Mouse (Mus musculus) forebrain, postnatal 0 days (tissue): ENCODE data around the gene Rd3. TPM values are rescaled to one million over a fixed set of nuclear protein-coding genes. Genes with fewer than 3 reads are reported as not detected.

ENCODE experiments used
- ATAC-seq: fragments of 200-750 bp; cut with Nextera tagmentation; 2 replicates; pipeline ENCODE4 v1.8.0; 2017; ENCODE audit warnings: mild to moderate bottlenecking, moderate library complexity
- DNase-seq: peaks from one replicate; pipeline ENCODE4 v3.0.0-alpha.2; 2015
- H3K27ac ChIP-seq: fragments of 300-500 bp; sonication (generic); 2 replicates; pipeline ENCODE4 v1.5.1; 2014; ENCODE audit warnings: low read depth, mild to moderate bottlenecking, antibody characterized with exemption, low read length, moderate library complexity, mixed read lengths
- H3K27me3 ChIP-seq: fragments of 300-500 bp; sonication (generic); 2 replicates; pipeline ENCODE4 v1.6.1; 2014; ENCODE audit warnings: mild to moderate bottlenecking, low read length, mixed read lengths; ENCODE audit not compliant: insufficient read depth
- H3K36me3 ChIP-seq: fragments of 300-500 bp; sonication (generic); 2 replicates; pipeline ENCODE4 v1.6.1; 2014; ENCODE audit warnings: mild to moderate bottlenecking, moderate library complexity; ENCODE audit not compliant: insufficient read depth
- H3K4me1 ChIP-seq: fragments of 300-500 bp; sonication (generic); 2 replicates; pipeline ENCODE4 v1.6.1; 2014; ENCODE audit warnings: antibody characterized with exemption; ENCODE audit not compliant: insufficient read depth
- H3K4me2 ChIP-seq: fragments of 300-500 bp; sonication (generic); 2 replicates; pipeline ENCODE4 v1.6.1; 2014; ENCODE audit warnings: low read depth, mild to moderate bottlenecking, moderate library complexity
- H3K4me3 ChIP-seq: fragments of 300-500 bp; sonication (generic); 2 replicates; pipeline ENCODE4 v1.5.1; 2014; ENCODE audit warnings: low read depth, low read length, mixed read lengths
- H3K9ac ChIP-seq: fragments of 300-500 bp; sonication (generic); 2 replicates; pipeline ENCODE4 v1.6.1; 2014; ENCODE audit warnings: mild to moderate bottlenecking
- H3K9me3 ChIP-seq: fragments of 300-500 bp; sonication (generic); 2 replicates; pipeline ENCODE4 v1.6.1; 2016; ENCODE audit warnings: low read length
- CTCF ChIP-seq: sonication (generic); IDR thresholded peaks from 2 replicates; pipeline ENCODE4 v1.5.1; 2016; ENCODE audit warnings: antibody characterized with exemption, control low read depth, low read depth
- WGBS: fragments of 180-500 bp; shearing (Covaris S2); extraction: QIAGEN DNeasy Blood & Tissue Kit; methylation state at CpG from one replicate; pipeline ENCODE4 v1.1.7; 2014; 5-methylcytosine and 5-hydroxymethylcytosine counted together
- microRNA-seq, 2 experiments: library from miRNA; unstranded; fragments of <30 nt; microRNA quantifications; one replicate each; pipeline ENCODE4; 2016
- polyA plus RNA-seq: library from polyadenylated mRNA; unstranded; fragments of >200 nt; fragmentation: Nextera tagmentation; extraction: Ambion mirVana; gene quantifications from 2 replicates; pipeline ENCODE4 v1.2.1, GENCODE M21; 2015
- total RNA-seq: library from RNA; depleted of rRNA; stranded (reverse); fragments of >200 nt; gene quantifications from 2 replicates; pipeline ENCODE4 v1.2.3, GENCODE M21; 2014; rRNA removed

The Rd3 gene
- total and polyA plus RNA-seq, 2 experiments from 2014 or later, result 1.9 to 3.4 TPM

GRCm38 (mm10) chr1:191995488-191995887 is 18.3 kb downstream of the Rd3 start:
- ATAC-seq (no peak), DNase-seq (peak; percentile 53)
- Histone ChIP-seq H3K9me3 (no peaks in the 10 kb centered on the region), H3K27ac (no peak overlapping the region), H3K9ac (no peak overlapping the region), H3K4me3 (no peak overlapping the region), H3K4me2 (no peak overlapping the region), H3K27me3 (no peaks in the 10 kb centered on the region), H3K36me3 (no peaks in the 10 kb centered on the region), H3K4me1 (no peaks in the 10 kb centered on the region)
- peak; percentile 69 for TF ChIP-seq CTCF
- WGBS, result 54% methylated on average over 4 of the region's 4 CpGs

GRCm38 (mm10) chr1:191995916-191996315 is 18.7 kb downstream of the Rd3 start:
- no peak for TF ChIP-seq CTCF
- DNase-seq (no peak), ATAC-seq (no peak)
- Histone ChIP-seq H3K27ac (no peak overlapping the region), H3K4me3 (no peak overlapping the region), H3K4me2 (no peak overlapping the region), H3K27me3 (no peaks in the 10 kb centered on the region), H3K9ac (no peak overlapping the region), H3K36me3 (no peaks in the 10 kb centered on the region), H3K4me1 (no peaks in the 10 kb centered on the region), H3K9me3 (no peaks in the 10 kb centered on the region)
- WGBS, result 92% methylated on average over 7 of the region's 7 CpGs

GRCm38 (mm10) chr1:191996621-191997185 is 19.5 kb downstream of the Rd3 start:
- H3K27ac ChIP-seq, result no peak overlapping the region
- WGBS, result 88% methylated on average over 8 of the region's 8 CpGs
- no peak overlapping the region for H3K4me3 ChIP-seq
- no peak overlapping the region for H3K4me2 ChIP-seq
- no peak for DNase-seq
- no peaks in the 10 kb centered on the region for H3K27me3 ChIP-seq
- H3K4me1 ChIP-seq, result no peaks in the 10 kb centered on the region
- H3K9ac ChIP-seq, result no peak overlapping the region
- TF ChIP-seq CTCF, result no peak
- no peaks in the 10 kb centered on the region for H3K9me3 ChIP-seq
- H3K36me3 ChIP-seq, result no peaks in the 10 kb centered on the region
- ATAC-seq, result no peak

- Histone ChIP-seq H3K36me3 (no peaks in the 10 kb centered on the region), H3K4me2 (no peak overlapping the region), H3K27ac (no peak overlapping the region), H3K4me3 (no peak overlapping the region), H3K27me3 (no peaks in the 10 kb centered on the region), H3K4me1 (no peaks in the 10 kb centered on the region), H3K9me3 (no peaks in the 10 kb centered on the region), H3K9ac (no peak overlapping the region)
- ATAC-seq, result no peak
- TF ChIP-seq CTCF, result no peak
- no peak for DNase-seq
Observed at GRCm38 (mm10) chr1:191999022-191999421, 21.9 kb downstream of the Rd3 start.

Small RNA genes lying within 50 kb of the gene (microRNA-seq; reads per million reads assigned to microRNA genes)
- gene Mir3473c, result 0 reads per million in 2 experiments

Other genes starting within 250 kb of the Rd3 start
- gene Nek2, start 155.9 kb upstream of the Rd3 start, total RNA-seq, result 3.6 and 5.1 TPM in 2 replicates
- 5.0 and 6.2 TPM in 2 replicates for gene Nek2, start 155.9 kb upstream of the Rd3 start, polyA plus RNA-seq
- gene Slc30a1, start 70.6 kb upstream of the Rd3 start, total RNA-seq, result 22.4 and 32.4 TPM in 2 replicates
- gene Slc30a1, start 70.6 kb upstream of the Rd3 start, polyA plus RNA-seq, result 4.1 and 4.9 TPM in 2 replicates
- 2.0 and 4.3 TPM in 2 replicates for gene Traf5, start 115.2 kb downstream of the Rd3 start, total RNA-seq
- gene Traf5, start 115.2 kb downstream of the Rd3 start, polyA plus RNA-seq, result 1.2 and 1.5 TPM in 2 replicates
- gene Rcor3, start 160.7 kb downstream of the Rd3 start, total RNA-seq, result 30.7 and 32.6 TPM in 2 replicates
- gene Rcor3, start 160.7 kb downstream of the Rd3 start, polyA plus RNA-seq, result 35.3 and 48.0 TPM in 2 replicates
- gene Kcnh1, start 213.4 kb downstream of the Rd3 start, total RNA-seq, result 5.6 and 5.7 TPM in 2 replicates
- gene Kcnh1, start 213.4 kb downstream of the Rd3 start, polyA plus RNA-seq, result 1.9 and 2.3 TPM in 2 replicates